Mouse (Mus musculus): ENCODE data around the gene Stx2. TPM values are rescaled to one million over a fixed set of nuclear protein-coding genes. Genes with fewer than 3 reads are reported as not detected.

The Stx2 gene
- polyA plus RNA-seq, 1 experiment from 2014 or later: 13.9 TPM

DNA sequence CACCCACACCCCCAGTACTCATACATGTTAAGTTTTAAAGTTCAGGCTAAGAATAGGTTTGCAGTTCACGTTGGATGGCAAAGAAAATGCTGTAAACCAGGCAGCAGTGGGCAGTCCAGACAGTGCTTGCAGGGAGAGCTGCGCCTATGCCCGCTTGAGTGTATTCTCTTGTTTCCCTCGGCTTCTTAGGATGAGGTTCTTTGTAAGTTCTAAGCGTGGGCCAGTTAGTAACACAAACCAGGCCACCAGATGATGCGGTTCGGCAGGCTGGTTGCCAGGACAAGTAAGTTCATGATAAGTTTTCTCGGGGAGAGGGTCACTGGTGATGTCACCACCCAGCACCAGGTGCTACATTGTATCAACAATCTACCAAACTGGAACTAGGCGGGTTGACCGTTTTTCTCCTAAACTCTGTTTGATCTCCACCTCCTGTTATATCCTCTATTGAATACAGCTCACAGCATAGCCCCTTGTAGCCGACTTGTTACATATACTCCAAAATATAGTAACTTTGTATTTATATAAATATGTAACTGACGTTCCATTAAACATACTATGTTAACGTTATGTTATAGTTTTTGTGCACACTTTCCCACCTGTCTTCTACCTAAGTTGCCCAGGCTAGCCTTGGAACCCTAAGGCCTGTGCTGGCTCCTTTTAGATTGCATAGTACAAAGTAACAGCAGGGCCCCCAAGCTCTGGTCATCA is 10.6 kb upstream of the Stx2 start:
- peaks cover 20% of the 10 kb centered on the region for H3K36me3 ChIP-seq (ENCODE audit: control insufficient read depth, insufficient read depth, low read length)
- no peaks in the 10 kb centered on the region for H3K27me3 ChIP-seq (replicated peaks; ENCODE audit: control insufficient read depth, insufficient read depth, low read length)
- WGBS: 87% methylated on average over 13 of the region's 13 CpGs
- peak overlapping the region; percentile 92 for H3K4me2 ChIP-seq (ENCODE audit: low read length)
- peak overlapping the region; percentile 76 for H3K9ac ChIP-seq (ENCODE audit: low read length)
- H3K9me3 ChIP-seq (replicated peaks; ENCODE audit: control insufficient read depth, low read length): no peaks in the 10 kb centered on the region
- ATAC-seq (no peak; the same call in 1 of the 2 replicates), DNase-seq (ENCODE audit: low spot score) (no peak)
- peak overlapping the region; percentile 98 for H3K27ac ChIP-seq (ENCODE audit: low read depth, low read length)
- peak overlapping the region; percentile 94 for H3K4me3 ChIP-seq (ENCODE audit: low read depth, low read length)
- peaks cover 17% of the 10 kb centered on the region; the same call in 1 of the 2 replicates for H3K4me1 ChIP-seq (ENCODE audit: control insufficient read depth, insufficient read depth, low read length)

DNA sequence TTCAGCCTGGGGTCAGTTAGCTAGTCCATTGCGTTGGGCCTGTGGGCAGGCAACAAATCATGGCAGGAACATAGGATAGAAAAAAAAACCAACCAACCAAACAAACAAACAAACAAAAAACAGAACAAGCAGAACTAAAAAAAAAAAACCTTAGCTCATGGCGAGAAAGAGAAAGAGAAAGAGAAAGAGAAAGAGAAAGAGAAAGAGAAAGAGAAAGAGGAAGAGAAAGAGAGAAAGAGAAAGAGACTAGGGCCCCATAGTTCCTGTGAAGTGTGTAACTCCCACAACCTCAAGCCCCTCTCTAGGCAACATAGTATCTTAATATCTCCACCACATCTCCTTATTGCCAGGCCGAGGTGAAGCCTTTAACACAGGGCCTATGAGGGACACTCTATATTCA is 8.0 kb upstream of the Stx2 start:
- ATAC-seq (no peak), DNase-seq (ENCODE audit: low spot score) (no peak)
- H3K27me3 ChIP-seq (replicated peaks; ENCODE audit: control insufficient read depth, insufficient read depth, low read length): no peaks in the 10 kb centered on the region
- peaks cover 11% of the 10 kb centered on the region; the same call in 1 of the 2 replicates for H3K4me1 ChIP-seq (ENCODE audit: control insufficient read depth, insufficient read depth, low read length)
- no peak overlapping the region for H3K9ac ChIP-seq (ENCODE audit: low read length)
- H3K27ac ChIP-seq (ENCODE audit: low read depth, low read length): no peak overlapping the region
- H3K36me3 ChIP-seq (ENCODE audit: control insufficient read depth, insufficient read depth, low read length): peaks cover 2% of the 10 kb centered on the region; the same call in 1 of the 2 replicates
- no peak overlapping the region for H3K4me2 ChIP-seq (ENCODE audit: low read length)
- no peak overlapping the region for H3K4me3 ChIP-seq (ENCODE audit: low read depth, low read length)
- WGBS: 95% methylated on average over 3 of the region's 3 CpGs
- no peaks in the 10 kb centered on the region for H3K9me3 ChIP-seq (replicated peaks; ENCODE audit: control insufficient read depth, low read length)

DNA sequence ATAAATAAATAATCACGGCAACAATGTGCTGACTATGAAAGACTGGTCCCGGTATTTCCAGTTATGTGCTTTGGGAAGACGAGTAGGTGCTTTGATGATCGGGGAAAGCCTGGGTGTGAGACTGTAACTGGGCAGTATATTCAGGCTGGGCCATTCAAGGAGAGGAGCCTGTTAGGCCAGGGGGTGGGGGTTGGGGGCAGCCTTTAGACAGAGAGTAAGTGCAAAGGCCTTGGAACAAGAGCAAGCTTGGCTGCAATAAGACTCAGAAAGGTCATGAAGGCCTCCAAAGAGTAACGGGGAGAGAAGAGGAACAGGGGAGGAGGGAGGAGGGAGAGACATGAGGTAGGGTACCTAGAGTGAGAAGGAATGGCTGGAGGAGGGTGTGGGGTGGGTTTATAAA is 7.2 kb upstream of the Stx2 start:
- ATAC-seq (no peak), DNase-seq (ENCODE audit: low spot score) (no peak)
- Histone ChIP-seq H3K36me3 (ENCODE audit: control insufficient read depth, insufficient read depth, low read length) (no peaks in the 10 kb centered on the region), H3K4me1 (ENCODE audit: control insufficient read depth, insufficient read depth, low read length) (peaks cover 9% of the 10 kb centered on the region; the same call in 1 of the 2 replicates), H3K9ac (ENCODE audit: low read length) (no peak overlapping the region), H3K27ac (ENCODE audit: low read depth, low read length) (no peak overlapping the region), H3K9me3 (replicated peaks; ENCODE audit: control insufficient read depth, low read length) (no peaks in the 10 kb centered on the region), H3K4me3 (ENCODE audit: low read depth, low read length) (no peak overlapping the region), H3K4me2 (ENCODE audit: low read length) (no peak overlapping the region), H3K27me3 (replicated peaks; ENCODE audit: control insufficient read depth, insufficient read depth, low read length) (no peaks in the 10 kb centered on the region)
- WGBS: 88% methylated on average over 5 of the region's 5 CpGs

DNA sequence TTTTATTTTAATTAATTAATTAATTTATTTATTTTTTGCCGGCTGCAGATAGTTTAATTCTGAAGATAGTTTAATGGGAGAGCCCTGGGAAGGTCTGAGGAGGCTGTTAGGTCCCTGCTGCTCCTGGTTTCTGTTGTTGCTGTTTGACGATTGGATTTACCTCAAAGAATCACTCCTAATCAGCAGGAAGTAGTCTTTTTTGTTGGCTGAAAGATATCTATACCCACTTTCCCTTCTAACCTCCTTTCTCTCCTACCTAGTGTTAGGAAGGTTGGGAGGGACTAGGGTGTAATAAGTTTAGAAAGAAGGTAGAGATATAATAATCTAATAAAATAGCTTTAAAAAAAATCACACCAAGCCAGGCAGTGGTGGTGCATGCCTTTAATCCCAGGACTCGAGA is 6.6 kb upstream of the Stx2 start:
- Histone ChIP-seq H3K27me3 (replicated peaks; ENCODE audit: control insufficient read depth, insufficient read depth, low read length) (no peaks in the 10 kb centered on the region), H3K9ac (ENCODE audit: low read length) (no peak overlapping the region), H3K4me3 (ENCODE audit: low read depth, low read length) (no peak overlapping the region), H3K4me1 (ENCODE audit: control insufficient read depth, insufficient read depth, low read length) (peaks cover 9% of the 10 kb centered on the region; the same call in 1 of the 2 replicates), H3K4me2 (ENCODE audit: low read length) (no peak overlapping the region), H3K27ac (ENCODE audit: low read depth, low read length) (no peak overlapping the region), H3K36me3 (ENCODE audit: control insufficient read depth, insufficient read depth, low read length) (no peaks in the 10 kb centered on the region), H3K9me3 (replicated peaks; ENCODE audit: control insufficient read depth, low read length) (no peaks in the 10 kb centered on the region)
- WGBS: 72% methylated on average over 3 of the region's 3 CpGs
- DNase-seq (ENCODE audit: low spot score) (no peak), ATAC-seq (no peak)

DNA sequence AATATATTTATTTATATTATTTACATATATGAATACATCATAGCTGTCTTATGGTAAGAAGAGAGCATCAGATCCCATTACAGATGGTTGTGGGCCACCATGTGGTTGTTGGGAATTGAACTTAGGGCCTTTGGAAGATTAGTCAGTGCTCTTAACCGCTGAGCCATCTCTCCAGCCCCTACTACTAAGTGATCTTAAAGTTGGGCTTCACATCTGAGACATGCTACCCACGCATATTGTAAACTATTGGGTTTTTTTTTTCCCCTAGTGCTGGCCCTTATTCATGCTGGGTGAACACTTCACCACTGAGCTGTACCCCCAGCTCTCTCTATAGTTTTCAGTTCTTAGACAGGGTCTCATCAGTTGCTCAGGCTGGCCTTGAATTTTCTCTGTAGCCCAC is 2.6 kb upstream of the Stx2 start:
- DNase-seq (ENCODE audit: low spot score): no peak
- no peak overlapping the region for H3K4me2 ChIP-seq (ENCODE audit: low read length)

DNA sequence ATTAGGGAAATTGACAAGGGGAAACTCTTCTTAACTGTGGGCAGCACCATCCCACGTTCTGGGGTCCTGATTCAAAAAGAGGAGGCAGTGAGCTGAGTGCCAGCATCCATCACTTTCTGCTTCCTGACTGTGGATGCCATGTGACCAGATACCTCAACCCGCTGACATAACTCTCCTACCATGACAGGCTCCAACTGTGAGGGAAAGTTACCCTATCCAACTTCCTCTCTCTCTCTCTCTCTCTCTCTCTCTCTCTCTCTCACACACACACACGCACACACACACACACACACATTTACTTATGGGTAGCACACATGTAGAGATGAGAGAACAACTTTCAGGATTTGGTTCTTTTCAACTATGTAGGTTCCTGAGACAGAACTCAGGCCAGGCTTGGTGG is 1.2 kb upstream of the Stx2 start:
- no peak for DNase-seq (ENCODE audit: low spot score)
- Histone ChIP-seq H3K36me3 (ENCODE audit: control insufficient read depth, insufficient read depth, low read length) (0 out of 2 replicates have a peak, but pooled peaks cover 4% of the 10 kb centered on the region), H3K4me2 (ENCODE audit: low read length) (no peak overlapping the region), H3K27ac (ENCODE audit: low read depth, low read length) (no peak overlapping the region), H3K27me3 (replicated peaks; ENCODE audit: control insufficient read depth, insufficient read depth, low read length) (no peaks in the 10 kb centered on the region), H3K9me3 (replicated peaks; ENCODE audit: control insufficient read depth, low read length) (no peaks in the 10 kb centered on the region), H3K4me1 (ENCODE audit: control insufficient read depth, insufficient read depth, low read length) (no peaks in the 10 kb centered on the region), H3K4me3 (ENCODE audit: low read depth, low read length) (no peak overlapping the region), H3K9ac (ENCODE audit: low read length) (no peak overlapping the region)
- no peak for ATAC-seq
- 82% methylated on average over 3 of the region's 3 CpGs for WGBS

More for the DNA sequence above, 2.6 kb upstream of the Stx2 start:
- ATAC-seq: no peak
- H3K36me3 ChIP-seq (ENCODE audit: control insufficient read depth, insufficient read depth, low read length): no peaks in the 10 kb centered on the region
- WGBS: 84% methylated on average over 2 of the region's 2 CpGs
- H3K27ac ChIP-seq (ENCODE audit: low read depth, low read length): no peak overlapping the region
- H3K9ac ChIP-seq (ENCODE audit: low read length): no peak overlapping the region
- H3K9me3 ChIP-seq (replicated peaks; ENCODE audit: control insufficient read depth, low read length): no peaks in the 10 kb centered on the region
- H3K4me1 ChIP-seq (ENCODE audit: control insufficient read depth, insufficient read depth, low read length): no peaks in the 10 kb centered on the region
- H3K27me3 ChIP-seq (replicated peaks; ENCODE audit: control insufficient read depth, insufficient read depth, low read length): no peaks in the 10 kb centered on the region
- no peak overlapping the region for H3K4me3 ChIP-seq (ENCODE audit: low read depth, low read length)

DNA sequence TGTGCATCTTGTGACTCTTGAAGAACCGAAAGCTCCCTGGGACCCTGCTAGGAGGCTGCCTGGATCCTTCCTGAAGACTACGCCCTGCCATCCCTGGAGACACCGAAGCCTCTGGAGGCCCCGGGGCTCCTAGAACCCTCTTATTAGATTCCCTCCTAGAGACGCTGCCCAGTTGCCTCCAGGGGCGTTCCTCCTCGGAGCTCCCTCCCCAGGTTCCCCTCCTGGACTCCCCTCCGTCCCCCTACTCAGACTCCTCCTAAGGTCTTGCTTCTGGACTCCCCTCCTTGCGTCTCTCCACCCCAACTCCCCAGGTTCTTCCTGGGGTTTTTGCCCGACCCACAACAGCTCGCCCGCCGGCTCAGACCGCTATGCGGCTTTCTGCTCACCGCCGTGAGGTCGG is 366 bp downstream of the Stx2 start:
- Histone ChIP-seq H3K9ac (ENCODE audit: low read length) (peak overlapping the region; percentile 82), H3K36me3 (ENCODE audit: control insufficient read depth, insufficient read depth, low read length) (0 out of 2 replicates have a peak, but pooled peaks cover 4% of the 10 kb centered on the region), H3K9me3 (replicated peaks; ENCODE audit: control insufficient read depth, low read length) (no peaks in the 10 kb centered on the region), H3K27ac (ENCODE audit: low read depth, low read length) (peak overlapping the region; percentile 44; the same call in 1 of the 2 replicates), H3K27me3 (replicated peaks; ENCODE audit: control insufficient read depth, insufficient read depth, low read length) (no peaks in the 10 kb centered on the region), H3K4me3 (ENCODE audit: low read depth, low read length) (peak overlapping the region; percentile 64), H3K4me1 (ENCODE audit: control insufficient read depth, insufficient read depth, low read length) (no peaks in the 10 kb centered on the region), H3K4me2 (ENCODE audit: low read length) (peak overlapping the region; percentile 80)
- ATAC-seq (no peak; the same call in 1 of the 2 replicates), DNase-seq (ENCODE audit: low spot score) (no peak)
- WGBS: under 1% methylated on average over 18 of the region's 18 CpGs

DNA sequence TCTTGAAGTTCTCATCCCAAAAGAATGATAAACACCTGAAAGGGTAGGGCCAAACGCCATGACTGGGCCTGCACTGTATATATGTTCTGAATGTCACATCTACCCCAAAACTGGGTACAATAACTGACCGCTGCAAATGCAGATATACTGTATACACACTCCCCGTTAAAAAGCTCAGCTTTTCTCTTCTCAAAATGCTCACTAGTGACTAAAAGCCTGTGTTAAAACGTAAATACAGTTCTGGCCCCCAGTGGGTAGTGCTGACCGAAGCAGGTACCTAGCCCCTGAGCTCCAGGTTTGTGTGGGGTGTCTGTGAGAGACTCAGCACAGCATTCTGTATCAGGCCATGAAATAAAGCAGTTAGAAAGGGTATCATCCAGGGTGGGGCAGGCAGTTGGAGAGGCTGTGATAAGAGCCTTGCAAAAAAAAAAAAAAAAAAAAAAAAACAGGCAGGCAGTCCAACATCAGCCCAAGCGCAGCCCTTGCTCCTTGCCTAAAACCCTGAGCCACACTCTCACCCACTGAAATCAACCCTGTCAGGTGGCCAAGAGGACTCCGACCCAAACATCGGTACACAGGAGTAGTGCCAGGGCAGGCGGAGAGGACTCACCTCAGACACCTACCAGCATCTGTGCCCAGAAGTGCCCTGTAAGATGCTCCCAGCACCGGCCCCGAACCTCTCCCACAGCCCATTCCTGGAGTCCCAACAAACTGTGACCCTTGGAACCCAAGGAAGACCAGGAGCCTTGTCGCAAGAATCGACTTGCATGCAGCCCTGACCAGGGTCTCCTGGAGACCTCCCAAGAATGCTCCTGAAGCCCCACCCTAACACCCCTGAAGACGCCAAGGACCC is 1.0 kb downstream of the Stx2 start:
- Histone ChIP-seq H3K4me1 (ENCODE audit: control insufficient read depth, insufficient read depth, low read length) (no peaks in the 10 kb centered on the region), H3K9me3 (replicated peaks; ENCODE audit: control insufficient read depth, low read length) (no peaks in the 10 kb centered on the region), H3K27me3 (replicated peaks; ENCODE audit: control insufficient read depth, insufficient read depth, low read length) (no peaks in the 10 kb centered on the region), H3K36me3 (ENCODE audit: control insufficient read depth, insufficient read depth, low read length) (0 out of 2 replicates have a peak, but pooled peaks cover 4% of the 10 kb centered on the region), H3K4me3 (ENCODE audit: low read depth, low read length) (peak overlapping the region; percentile 64), H3K9ac (ENCODE audit: low read length) (peak overlapping the region; percentile 82), H3K27ac (ENCODE audit: low read depth, low read length) (0 out of 2 replicates have a peak overlapping the region, but pooled peaks have one; percentile 44), H3K4me2 (ENCODE audit: low read length) (peak overlapping the region; percentile 80)
- 53% methylated on average over 14 of the region's 14 CpGs for WGBS
- no peak for ATAC-seq
- DNase-seq (ENCODE audit: low spot score): no peak

All from forebrain, embryonic 14.5 days (tissue).